Mouse (Mus musculus): Measurements from ENCODE around the gene Btg2. TPM values are rescaled to one million over a fixed set of nuclear protein-coding genes. Genes with fewer than 3 reads are reported as not detected.
A peak's percentile ranks its signal among the peaks of the same experiment; 100 is the strongest.

Btg2 gene
- polyA plus RNA-seq, 1 experiment: 79.9 TPM

DNA sequence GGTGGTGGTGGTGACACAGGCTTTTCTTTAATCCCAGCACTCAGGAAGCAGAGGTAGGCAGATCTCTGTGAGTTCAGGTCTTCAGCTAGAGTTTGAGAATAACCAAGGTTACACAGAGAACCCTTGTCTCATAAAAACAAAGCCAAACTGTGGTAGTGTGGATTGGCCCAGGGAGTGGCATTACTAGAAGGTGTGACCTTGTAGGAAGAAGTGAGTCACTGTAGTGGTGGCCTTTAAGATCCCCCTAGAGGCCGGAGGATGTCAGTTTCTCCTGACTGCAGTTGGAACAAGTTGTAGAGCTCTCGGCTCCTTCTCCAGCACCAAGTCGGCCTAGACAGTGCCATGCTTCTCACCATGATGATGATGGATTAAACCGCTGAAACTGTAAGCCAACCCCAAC is 32.1 kb upstream of the Btg2 start, which contains the start of gene Chit1:
Gene Chit1, plus strand, starts transcription at position 264 of the 400 bp plus-strand sequence.
- no peak within 1 kb of the TSS for H3K27ac ChIP-seq (ENCODE audit: control insufficient read depth, insufficient read depth, low read depth, low read length, poor library complexity)
- 55% methylated on average over 4 of the region's 4 CpGs for WGBS
- TF ChIP-seq POLR2A (IDR thresholded peaks at IDR 0.05; ENCODE audit: borderline replicate concordance, control insufficient read depth, low read depth, low read length) (no peak), CTCF (IDR thresholded peaks at IDR 0.05; ENCODE audit: control insufficient read depth, insufficient read depth, low read length) (peak; percentile 10; the same call in 1 of the 2 replicates)
- H3K4me1 ChIP-seq (ENCODE audit: control insufficient read depth, insufficient read depth, low read length): no peaks in the 10 kb centered on the region
- no peak within 1 kb of the TSS for H3K4me3 ChIP-seq (replicated peaks; ENCODE audit: control insufficient read depth, low read depth, low read length)

DNA sequence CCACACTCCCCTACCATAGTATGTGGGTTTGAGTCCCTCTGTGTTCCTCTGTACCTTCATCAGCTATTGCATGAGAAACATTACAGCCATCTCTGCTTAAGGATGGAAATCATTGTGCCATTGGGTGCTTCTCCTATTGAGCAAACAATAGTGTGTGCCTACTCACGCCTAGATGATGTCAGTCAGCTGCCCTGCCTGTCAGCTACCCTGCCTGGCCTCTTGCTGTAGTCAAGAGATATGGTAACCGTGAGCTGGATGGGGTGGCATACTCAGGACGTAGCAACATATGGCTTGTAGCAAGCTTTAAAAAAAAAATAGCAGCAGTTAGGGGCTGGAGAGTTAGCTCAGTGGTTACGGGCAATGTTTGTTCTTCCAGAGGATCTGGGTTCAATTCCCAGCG is 31.5 kb upstream of the Btg2 start:
- Histone ChIP-seq H3K4me3 (replicated peaks; ENCODE audit: control insufficient read depth, low read depth, low read length) (no peak overlapping the region), H3K4me1 (ENCODE audit: control insufficient read depth, insufficient read depth, low read length) (no peaks in the 10 kb centered on the region; the same call in 1 of the 2 replicates), H3K27ac (ENCODE audit: control insufficient read depth, insufficient read depth, low read depth, low read length, poor library complexity) (no peak overlapping the region)
- WGBS: 76% methylated on average over 5 of the region's 5 CpGs
- TF ChIP-seq CTCF (IDR thresholded peaks at IDR 0.05; ENCODE audit: control insufficient read depth, insufficient read depth, low read length): no peak
- no peak for TF ChIP-seq POLR2A (IDR thresholded peaks at IDR 0.05; ENCODE audit: borderline replicate concordance, control insufficient read depth, low read depth, low read length)

DNA sequence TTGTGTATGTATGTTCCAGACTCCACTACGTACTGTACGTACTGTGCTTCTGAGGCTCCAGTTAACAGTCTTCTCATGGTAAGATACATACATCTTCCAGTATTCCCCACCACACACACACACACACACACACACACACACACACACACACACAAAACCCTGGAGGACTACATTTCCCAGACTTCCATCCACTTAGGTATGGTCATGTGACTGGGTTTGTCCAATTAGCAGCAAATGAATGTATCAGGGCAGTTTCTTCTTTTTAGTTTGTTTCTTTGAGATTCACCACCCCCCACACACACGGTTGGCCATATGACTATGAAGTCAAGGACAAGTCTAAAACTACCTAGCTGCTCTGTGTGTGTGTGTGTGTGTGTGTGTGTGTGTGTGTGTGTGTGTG is 31.1 kb upstream of the Btg2 start:
- Histone ChIP-seq H3K4me1 (ENCODE audit: control insufficient read depth, insufficient read depth, low read length) (no peaks in the 10 kb centered on the region; the same call in 1 of the 2 replicates), H3K4me3 (replicated peaks; ENCODE audit: control insufficient read depth, low read depth, low read length) (no peak overlapping the region), H3K27ac (ENCODE audit: control insufficient read depth, insufficient read depth, low read depth, low read length, poor library complexity) (no peak overlapping the region)
- TF ChIP-seq CTCF (IDR thresholded peaks at IDR 0.05; ENCODE audit: control insufficient read depth, insufficient read depth, low read length): no peak
- no peak for TF ChIP-seq POLR2A (IDR thresholded peaks at IDR 0.05; ENCODE audit: borderline replicate concordance, control insufficient read depth, low read depth, low read length)
- WGBS: 76% methylated on average over 3 of the region's 3 CpGs

DNA sequence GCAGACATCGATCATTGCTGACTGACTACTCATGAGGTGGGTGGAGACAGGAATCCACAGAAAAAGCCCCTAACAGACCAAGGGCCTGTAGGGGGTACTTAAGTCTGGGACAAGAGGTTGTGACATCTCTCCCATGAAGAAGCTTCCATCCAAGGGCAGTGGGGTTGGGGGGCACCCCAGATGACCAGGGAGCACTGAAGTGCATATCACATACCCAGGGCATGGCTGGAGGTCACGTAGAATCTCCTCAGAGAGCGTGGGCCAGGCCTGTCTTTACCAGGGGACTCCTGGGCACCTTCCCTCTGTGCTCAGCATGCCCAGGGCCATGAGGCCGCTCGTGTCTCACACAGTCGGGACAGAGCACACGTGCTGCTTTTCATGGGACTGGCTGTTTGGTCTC is 28.9 kb upstream of the Btg2 start:
- 84% methylated on average over 7 of the region's 7 CpGs for WGBS
- H3K4me3 ChIP-seq (replicated peaks; ENCODE audit: control insufficient read depth, low read depth, low read length): no peak overlapping the region
- TF ChIP-seq POLR2A (IDR thresholded peaks at IDR 0.05; ENCODE audit: borderline replicate concordance, control insufficient read depth, low read depth, low read length) (no peak), CTCF (IDR thresholded peaks at IDR 0.05; ENCODE audit: control insufficient read depth, insufficient read depth, low read length) (no peak)
- no peak overlapping the region for H3K27ac ChIP-seq (ENCODE audit: control insufficient read depth, insufficient read depth, low read depth, low read length, poor library complexity)
- H3K4me1 ChIP-seq (ENCODE audit: control insufficient read depth, insufficient read depth, low read length): peaks cover 4% of the 10 kb centered on the region; the same call in 1 of the 2 replicates

DNA sequence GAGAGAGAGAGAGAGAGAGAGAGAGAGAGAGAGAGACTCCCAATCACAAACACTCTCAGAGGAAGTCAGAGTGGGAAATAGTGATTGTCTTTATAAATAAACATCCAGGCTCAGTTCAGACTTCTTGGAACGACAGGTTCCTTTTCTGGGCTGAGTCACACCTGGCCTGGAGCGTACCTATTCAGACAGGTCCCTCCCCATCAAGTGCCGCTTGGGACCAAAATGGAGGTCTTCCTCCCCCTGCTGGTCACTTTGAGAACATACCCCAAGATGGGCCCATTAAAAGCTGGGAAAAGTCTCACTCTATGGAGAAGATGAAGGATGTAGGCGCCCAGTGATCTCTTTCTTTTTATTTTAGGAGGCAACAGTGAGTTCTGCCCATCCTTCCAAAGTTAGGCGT is 27.8 kb upstream of the Btg2 start:
- Histone ChIP-seq H3K4me3 (replicated peaks; ENCODE audit: control insufficient read depth, low read depth, low read length) (no peak overlapping the region), H3K4me1 (ENCODE audit: control insufficient read depth, insufficient read depth, low read length) (peaks cover 4% of the 10 kb centered on the region; the same call in 1 of the 2 replicates), H3K27ac (ENCODE audit: control insufficient read depth, insufficient read depth, low read depth, low read length, poor library complexity) (no peak overlapping the region)
- no peak for TF ChIP-seq POLR2A (IDR thresholded peaks at IDR 0.05; ENCODE audit: borderline replicate concordance, control insufficient read depth, low read depth, low read length)
- peak; percentile 87 for TF ChIP-seq CTCF (IDR thresholded peaks at IDR 0.05; ENCODE audit: control insufficient read depth, insufficient read depth, low read length)
- 3% methylated on average over 5 of the region's 5 CpGs for WGBS

DNA sequence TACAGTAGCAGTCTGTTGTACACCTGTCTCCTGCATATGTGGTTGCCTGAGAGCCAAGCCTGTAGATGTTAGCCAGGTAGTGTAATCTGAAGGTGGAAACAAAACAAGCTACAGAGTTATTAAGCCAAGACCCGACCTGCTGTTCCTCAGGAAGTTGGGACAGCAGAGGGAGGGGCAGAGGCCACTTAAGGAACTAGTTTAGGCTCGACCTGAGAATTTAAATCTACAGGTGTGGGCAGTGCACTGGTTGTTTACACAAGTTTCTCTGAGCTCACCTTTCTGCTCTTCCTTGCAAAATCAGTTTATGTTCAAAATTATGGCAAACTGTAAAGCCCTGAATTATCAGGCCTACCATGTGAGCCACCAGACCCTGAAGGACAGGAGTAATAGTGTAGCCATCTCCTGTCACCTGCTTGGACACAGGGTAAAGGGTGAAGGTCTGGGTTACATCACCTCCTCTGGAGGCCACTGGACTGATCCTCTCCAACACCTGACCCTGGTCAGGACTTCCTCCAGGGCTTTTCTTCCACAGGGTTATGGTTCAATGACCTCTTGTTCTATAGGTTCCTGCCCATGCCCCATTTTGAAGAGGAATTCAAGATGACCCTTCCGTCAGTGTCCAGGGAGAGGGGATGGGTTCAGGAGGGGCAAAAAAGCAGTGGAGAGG is 27.0 kb upstream of the Btg2 start:
- Histone ChIP-seq H3K4me1 (ENCODE audit: control insufficient read depth, insufficient read depth, low read length) (peaks cover 4% of the 10 kb centered on the region; the same call in 1 of the 2 replicates), H3K4me3 (replicated peaks; ENCODE audit: control insufficient read depth, low read depth, low read length) (peak overlapping the region; percentile 60), H3K27ac (ENCODE audit: control insufficient read depth, insufficient read depth, low read depth, low read length, poor library complexity) (peak overlapping the region; percentile 30; the same call in 1 of the 2 replicates)
- 38% methylated on average over 3 of the region's 3 CpGs for WGBS
- no peak for TF ChIP-seq CTCF (IDR thresholded peaks at IDR 0.05; ENCODE audit: control insufficient read depth, insufficient read depth, low read length)
- no peak for TF ChIP-seq POLR2A (IDR thresholded peaks at IDR 0.05; ENCODE audit: borderline replicate concordance, control insufficient read depth, low read depth, low read length)

DNA sequence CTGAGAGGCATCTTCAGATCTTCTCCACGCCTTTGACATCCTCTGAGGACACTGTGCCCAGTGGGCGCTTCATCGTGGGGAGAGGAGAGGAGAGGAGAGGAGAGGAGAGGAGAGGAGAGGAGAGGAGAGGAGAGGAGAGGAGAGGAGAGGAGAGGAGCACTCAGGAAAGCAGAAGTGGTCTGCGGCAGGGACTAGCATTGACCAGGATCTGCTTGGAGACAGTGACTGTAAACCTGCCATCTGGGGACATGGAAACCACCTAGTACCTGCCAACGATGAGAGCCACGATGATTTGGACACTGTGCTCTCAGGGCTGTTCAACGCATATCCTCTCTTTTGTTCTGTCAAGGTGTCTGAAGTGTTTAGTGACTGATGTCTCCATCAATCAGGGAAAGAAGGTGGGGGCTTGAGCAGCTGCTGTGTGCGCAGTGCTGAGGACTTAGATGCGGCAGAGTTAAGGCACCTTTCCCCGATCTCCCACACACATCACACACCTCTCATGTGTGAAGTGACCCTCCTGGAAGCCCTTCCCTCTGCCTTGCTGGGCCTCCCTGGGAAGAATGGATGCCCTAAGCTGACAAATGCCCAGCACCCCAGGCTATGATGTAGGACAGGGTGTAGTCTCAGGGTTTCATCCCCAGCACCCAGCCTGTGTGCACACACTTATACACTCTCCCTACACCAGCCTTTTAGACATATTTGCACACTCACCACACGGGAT is 26.3 kb upstream of the Btg2 start:
- Histone ChIP-seq H3K4me3 (replicated peaks; ENCODE audit: control insufficient read depth, low read depth, low read length) (peak overlapping the region; percentile 60), H3K4me1 (ENCODE audit: control insufficient read depth, insufficient read depth, low read length) (peaks cover 4% of the 10 kb centered on the region; the same call in 1 of the 2 replicates), H3K27ac (ENCODE audit: control insufficient read depth, insufficient read depth, low read depth, low read length, poor library complexity) (peak overlapping the region; percentile 30)
- 45% methylated on average over 11 of the region's 11 CpGs for WGBS
- TF ChIP-seq POLR2A (IDR thresholded peaks at IDR 0.05; ENCODE audit: borderline replicate concordance, control insufficient read depth, low read depth, low read length) (no peak), CTCF (IDR thresholded peaks at IDR 0.05; ENCODE audit: control insufficient read depth, insufficient read depth, low read length) (no peak)

DNA sequence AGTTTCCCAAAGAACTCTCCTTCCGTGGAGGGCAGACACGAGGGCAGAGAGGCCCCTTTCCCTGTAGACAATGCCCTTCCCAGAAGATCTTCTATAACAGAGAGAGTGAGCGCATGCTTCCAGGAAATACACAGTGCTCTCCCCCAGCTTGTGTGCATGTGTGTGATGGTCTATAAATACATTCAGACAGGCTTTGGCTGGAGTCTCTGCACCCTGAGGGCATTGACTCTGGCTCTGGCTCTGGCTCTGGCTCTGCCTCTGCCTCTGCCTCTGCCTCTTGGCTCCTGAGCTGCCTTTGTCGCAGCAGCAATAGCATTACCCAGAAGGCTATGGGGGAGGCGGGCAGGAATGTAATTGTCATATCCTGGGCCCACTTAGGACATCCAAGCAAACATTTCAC is 24.9 kb upstream of the Btg2 start:
- TF ChIP-seq CTCF (IDR thresholded peaks at IDR 0.05; ENCODE audit: control insufficient read depth, insufficient read depth, low read length) (no peak), POLR2A (IDR thresholded peaks at IDR 0.05; ENCODE audit: borderline replicate concordance, control insufficient read depth, low read depth, low read length) (no peak)
- Histone ChIP-seq H3K4me1 (ENCODE audit: control insufficient read depth, insufficient read depth, low read length) (peaks cover 4% of the 10 kb centered on the region; the same call in 1 of the 2 replicates), H3K27ac (ENCODE audit: control insufficient read depth, insufficient read depth, low read depth, low read length, poor library complexity) (no peak overlapping the region)

More for the DNA sequence above, 24.9 kb upstream of the Btg2 start:
- 77% methylated on average over 5 of the region's 5 CpGs for WGBS
- H3K4me3 ChIP-seq (replicated peaks; ENCODE audit: control insufficient read depth, low read depth, low read length): no peak overlapping the region
